Mouse (Mus musculus) heart, adult 2 months (tissue): ENCODE data around the gene Thtpa.

Experiments
- CTCF ChIP-seq: fragments of 200-600 bp; IDR thresholded peaks from 2 replicates; pipeline ENCODE4 v1.8.1; 2022; ENCODE audit warnings: antibody characterized with exemption, mild to moderate bottlenecking, moderate library complexity
- EP300 ChIP-seq: fragments of 200-500 bp; IDR thresholded peaks from 2 replicates; pipeline ENCODE4 v1.6.1; 2011; ENCODE audit warnings: low read depth, low read length, control low read depth; ENCODE audit not compliant: insufficient read depth
- POLR2A ChIP-seq: fragments of 200-500 bp; IDR thresholded peaks from 2 replicates; pipeline ENCODE4 v1.6.1; 2011; ENCODE audit warnings: mild to moderate bottlenecking, low read depth, low read length, control low read depth; ENCODE audit not compliant: insufficient read depth

- TF ChIP-seq CTCF = no peak
- TF ChIP-seq EP300 = no peak
- no peak for TF ChIP-seq POLR2A
These were observed 13.8 kb downstream of the Thtpa start for GRCm38 (mm10) chr14:55108202-55108870.
